Mouse (Mus musculus): Measurements from ENCODE around the gene Cfap298.

The Cfap298 gene

GRCm38 (mm10) chr16:90934687-90935328 is at the start of gene Cfap298:
Gene Cfap298, minus strand, starts transcription at chr16:90935114.
- DNase-seq (ENCODE audit: low read depth) = peak; percentile 98

GRCm38 (mm10) chr16:90971004-90971403 is 36.1 kb upstream of the Cfap298 start:
- no peak for DNase-seq (ENCODE audit: low read depth)

GRCm38 (mm10) chr16:90966241-90966640 is 31.3 kb upstream of the Cfap298 start:
- no peak for DNase-seq (ENCODE audit: low read depth)

GRCm38 (mm10) chr16:90964302-90964701 is 29.4 kb upstream of the Cfap298 start:
- DNase-seq (ENCODE audit: low read depth) = no peak

- DNase-seq (ENCODE audit: low read depth) = no peak
Observed at GRCm38 (mm10) chr16:90963866-90964265, 29.0 kb upstream of the Cfap298 start.

- DNase-seq (ENCODE audit: low read depth) = no peak
Observed at GRCm38 (mm10) chr16:90963231-90963630, 28.3 kb upstream of the Cfap298 start.

- no peak for DNase-seq (ENCODE audit: low read depth)
Observed at GRCm38 (mm10) chr16:90958301-90959085, 23.6 kb upstream of the Cfap298 start.

- DNase-seq (ENCODE audit: low read depth) = no peak
Observed at GRCm38 (mm10) chr16:90955494-90955893, 20.6 kb upstream of the Cfap298 start.

GRCm38 (mm10) chr16:90953770-90954169 is 18.9 kb upstream of the Cfap298 start:
- peak; percentile 28 for DNase-seq (ENCODE audit: low read depth)

- no peak for DNase-seq (ENCODE audit: low read depth)
Observed at GRCm38 (mm10) chr16:90953147-90953546, 18.2 kb upstream of the Cfap298 start.

GRCm38 (mm10) chr16:90950354-90950963 is 15.5 kb upstream of the Cfap298 start:
- no peak for DNase-seq (ENCODE audit: low read depth)

GRCm38 (mm10) chr16:90946977-90947376 is 12.1 kb upstream of the Cfap298 start:
- no peak for DNase-seq (ENCODE audit: low read depth)

GRCm38 (mm10) chr16:90941246-90941645 is 6.3 kb upstream of the Cfap298 start:
- no peak for DNase-seq (ENCODE audit: low read depth)

GRCm38 (mm10) chr16:90934193-90934686 is 674 bp downstream of the Cfap298 start:
- DNase-seq (ENCODE audit: low read depth) = peak; percentile 67

- no peak for DNase-seq (ENCODE audit: low read depth)
Observed at GRCm38 (mm10) chr16:90933534-90934176, 1.3 kb downstream of the Cfap298 start.

- no peak for DNase-seq (ENCODE audit: low read depth)
Observed at GRCm38 (mm10) chr16:90927446-90927845, 7.5 kb downstream of the Cfap298 start.

GRCm38 (mm10) chr16:90925461-90925860 is 9.5 kb downstream of the Cfap298 start:
- DNase-seq (ENCODE audit: low read depth) = peak; percentile 84

GRCm38 (mm10) chr16:90924606-90925370 is 10.1 kb downstream of the Cfap298 start:
- DNase-seq (ENCODE audit: low read depth) = no peak

GRCm38 (mm10) chr16:90921471-90922159 is 13.3 kb downstream of the Cfap298 start:
- DNase-seq (ENCODE audit: low read depth) = no peak

GRCm38 (mm10) chr16:90917156-90917555 is 17.8 kb downstream of the Cfap298 start:
- DNase-seq (ENCODE audit: low read depth) = no peak

- peak; percentile 58 for DNase-seq (ENCODE audit: low read depth)
Observed at GRCm38 (mm10) chr16:90916040-90916481, 18.9 kb downstream of the Cfap298 start.
